Mouse (Mus musculus) 3T3-L1 (cell line): ENCODE measurements at regions not wholly inside any gene's neighbourhood (a gene's known extent, or its start where the extent isn't known, plus 50 kb on each side); places are given as distances from the start of the nearest gene placed in this dataset.
"Not testable (repeated sequence)": the region's sequence is repeated elsewhere in the genome, so short reads cannot be mapped to it uniquely, and the experiment has no call there.

ENCODE experiments used
- DNase-seq: peaks from one replicate; pipeline ENCODE4 v3.0.0-alpha.2; 2015; ENCODE audit warnings: low read depth, low spot score

GRCm38 (mm10) chr5:56207877-56208276 lies 1509.9 kb upstream of the Pcdh7 start:
- peak; percentile 12 for DNase-seq

GRCm38 (mm10) chr5:56215842-56216241 lies 1501.9 kb upstream of the Pcdh7 start:
- DNase-seq = no peak

GRCm38 (mm10) chr5:56266121-56266520 lies 1451.6 kb upstream of the Pcdh7 start:
- DNase-seq = no peak

- DNase-seq = not testable (repeated sequence)
These were observed 1426.1 kb upstream of the Pcdh7 start for GRCm38 (mm10) chr5:56291666-56292065.
